Mouse (Mus musculus) ES-Bruce4 (cell line): ENCODE data around the gene Gm13288.
"Not testable (repeated sequence)": the region's sequence is repeated elsewhere in the genome, so short reads cannot be mapped to it uniquely, and the experiment has no call there.

Experiments
- CTCF ChIP-seq: IDR thresholded peaks from one replicate; pipeline ENCODE4 v1.8.1; 2011; ENCODE audit warnings: low read depth, low read length
- EP300 ChIP-seq: IDR thresholded peaks from 2 replicates; pipeline ENCODE4 v1.6.1; 2011; ENCODE audit warnings: low read depth, low read length; ENCODE audit not compliant: insufficient read depth
- POLR2A ChIP-seq: IDR thresholded peaks from one replicate; pipeline ENCODE4 v1.8.1; 2011; ENCODE audit warnings: low read length; ENCODE audit not compliant: insufficient read depth

- not testable (repeated sequence) for TF ChIP-seq CTCF, POLR2A, EP300
Observed at GRCm38 (mm10) chr4:88802954-88803353, 2.4 kb upstream of the Gm13288 start, which contains the start of gene Gm13287.
